In genomic region chr13:46883381-46883780, GRCm38 (mm10) we compare ENCODE assay signal across 10 mouse cellular contexts. TPM values are rescaled to one million over a fixed set of nuclear protein-coding genes. Genes with fewer than 3 reads are reported as not detected.
DNase-seq lines count a peak whose midpoint lies in the region; ATAC-seq and TF ChIP-seq lines count a peak whose summit lies in the region.
"Had no signal": no experiment of that assay in that cellular context is flagged by ENCODE, and none has a peak within 500 bp of the region (broad histone marks: within the 10 kb centered on the region; RNA-seq: fewer than 3 reads in every experiment).

No protein-coding gene starts in this region.

- H3K4me1 ChIP-seq in ES-E14 (ENCODE audit: control insufficient read depth in 2 of 2, insufficient read depth in 2 of 2, low read length in 2 of 2, poor library complexity in 1 of 2) = peaks cover 0 to 7% of the 10 kb centered on the region in 2 experiments; a peak in 1 of 4 replicates
- peaks cover 69% of the 10 kb centered on the region for H3K4me1 ChIP-seq in heart, embryonic 12.5 days (replicated peaks)
- no peaks in the 10 kb centered on the region for H3K4me1 ChIP-seq in thymus, adult 2 months (replicated peaks; ENCODE audit: control insufficient read depth, insufficient read depth, low read length)

- no peak for TF ChIP-seq POLR2A in thymus, adult 2 months (IDR thresholded peaks at IDR 0.05; ENCODE audit: control insufficient read depth, extremely low read depth, insufficient read depth, low read length, poor library complexity)

- ATAC-seq in heart, embryonic 12.5 days (ENCODE audit: insufficient number of reproducible peaks, low FRiP score) = peak; percentile 71
- ATAC-seq: Patski had no signal

- 10% methylated on average over 10 of the region's 10 CpGs for WGBS in heart, embryonic 12.5 days
- 14% methylated on average over 10 of the region's 10 CpGs for WGBS in large intestine, adult 2 months
- WGBS in thymus, adult 2 months = 89% methylated on average over 10 of the region's 10 CpGs

- no peak overlapping the region for H3K9ac ChIP-seq in ES-E14 (ENCODE audit: insufficient read depth, low read depth, low read length, poor library complexity, severe bottlenecking)
- no peak overlapping the region for H3K9ac ChIP-seq in heart, embryonic 12.5 days
- H3K9ac ChIP-seq: hindbrain, embryonic 15.5 days had no signal

- H3K9me3 ChIP-seq in ES-E14 (ENCODE audit: control insufficient read depth, insufficient read depth, low read depth, low read length) = no peaks in the 10 kb centered on the region
- no peaks in the 10 kb centered on the region for H3K9me3 ChIP-seq in heart, embryonic 12.5 days (replicated peaks)
- H3K9me3 ChIP-seq: hindbrain, embryonic 15.5 days had no signal

- no peaks in the 10 kb centered on the region for H3K36me3 ChIP-seq in ES-E14 (ENCODE audit: control insufficient read depth, insufficient read depth, low read length, poor library complexity, severe bottlenecking)
- peaks cover 3% of the 10 kb centered on the region; the same call in 1 of the 2 replicates for H3K36me3 ChIP-seq in heart, embryonic 12.5 days
- H3K36me3 ChIP-seq in thymus, adult 2 months (ENCODE audit: control insufficient read depth, insufficient read depth, low read length) = no peaks in the 10 kb centered on the region
- H3K36me3 ChIP-seq: hindbrain, embryonic 15.5 days had no signal

- no peak overlapping the region for H3K4me3 ChIP-seq in ES-E14 (ENCODE audit: insufficient read depth in 1 of 2, low read depth in 1 of 2, low read length in 2 of 2, poor library complexity in 1 of 2, severe bottlenecking in 1 of 2)
- no peak overlapping the region for H3K4me3 ChIP-seq in heart, embryonic 12.5 days
- H3K4me3 ChIP-seq in thymus, adult 2 months (ENCODE audit: control insufficient read depth, insufficient read depth, low read length) = no peak overlapping the region
- H3K4me3 ChIP-seq: hindbrain, embryonic 15.5 days had no signal

- peak overlapping the region; percentile 35 for H3K4me2 ChIP-seq in heart, embryonic 12.5 days
- H3K4me2 ChIP-seq: hindbrain, embryonic 15.5 days had no signal

- no peak for TF ChIP-seq CTCF in thymus, adult 2 months (IDR thresholded peaks at IDR 0.05; ENCODE audit: borderline replicate concordance, control insufficient read depth, extremely low read depth, insufficient read depth, low read length, poor library complexity)

- no peak for DNase-seq in ES-E14 (ENCODE audit: low read depth, low spot score)
- DNase-seq in adrenal gland, postnatal 36 days = peak; percentile 75 to 76
- DNase-seq in large intestine, adult 2 months (ENCODE audit: low read depth, low spot score) = peak; percentile 70
- no peak for DNase-seq in frontal cortex, postnatal 36 days (ENCODE audit: low spot score in 2 of 2)
- DNase-seq in neural tube, embryonic 10.5 days (ENCODE audit: extremely low spot score, low spot score) = no peak
- no peak for DNase-seq in thymus, adult 2 months
- DNase-seq in natural killer cell, adult 2 months (ENCODE audit: low spot score in 2 of 2) = no peak

- in situ Hi-C loops in ES-E14 (cut with MboI; ENCODE audit: low sequenced_read_pairs in 2 of 2, unreplicated experiment in 2 of 2) = no loop called here

- no peak overlapping the region for H3K27ac ChIP-seq in ES-E14 (ENCODE audit: insufficient read depth, low read depth, low read length, poor library complexity, severe bottlenecking)
- H3K27ac ChIP-seq in heart, embryonic 12.5 days (ENCODE audit: poor library complexity, severe bottlenecking) = peak overlapping the region; percentile 84
- no peak overlapping the region for H3K27ac ChIP-seq in thymus, adult 2 months (ENCODE audit: control insufficient read depth, insufficient read depth, low read length)
- H3K27ac ChIP-seq: hindbrain, embryonic 15.5 days had no signal

- H3K27me3 ChIP-seq in heart, embryonic 12.5 days (replicated peaks) = no peaks in the 10 kb centered on the region
- H3K27me3 ChIP-seq in thymus, adult 2 months (ENCODE audit: control insufficient read depth, insufficient read depth, low read length) = no peaks in the 10 kb centered on the region
- H3K27me3 ChIP-seq: hindbrain, embryonic 15.5 days; Patski had no signal

TF ChIP-seq in ES-E14, 5 proteins besides CTCF, POLR2A, EP300 and RAD21:
- no peak for TF ChIP-seq HCFC1 (IDR thresholded peaks at IDR 0.05; ENCODE audit: borderline replicate concordance, insufficient read depth, low read length)
- TF ChIP-seq CHD2 (IDR thresholded peaks at IDR 0.05; ENCODE audit: low read depth, low read length) = no peak
- TF ChIP-seq ZNF384 (IDR thresholded peaks at IDR 0.05; ENCODE audit: low read depth, low read length) = peak; percentile 58; the same call in 1 of the 2 replicates
- no peak for TF ChIP-seq ZC3H11A (IDR thresholded peaks at IDR 0.05; ENCODE audit: borderline replicate concordance, low read depth, low read length)
- no peak for TF ChIP-seq MAFK (IDR thresholded peaks at IDR 0.05; ENCODE audit: insufficient read depth, low read depth, low read length)

RNA-seq across cellular contexts. Expression of gene Kif13a, which starts 46.3 kb away (rescaled TPM):
- 23.6 and 27.4 TPM in 2 replicates for total RNA-seq in ES-E14 (2012; rRNA removed)
- 10 to 100 TPM; 31.0 to 39.0 TPM for total RNA-seq in adrenal gland, postnatal 36 days (2021)
- polyA plus RNA-seq in heart, embryonic 12.5 days (2016; fragmentation: Nextera tagmentation; extraction: Ambion mirVana) = 51.4 and 56.0 TPM in 2 replicates
- 33.8 and 47.5 TPM in 2 replicates for polyA plus RNA-seq in large intestine, adult 2 months (2012; rRNA removed)
- 6.3 and 6.4 TPM in 2 replicates for polyA plus RNA-seq in thymus, adult 2 months (2012; rRNA removed)

Comparison
In these comparisons a context has a peak if more than half of its experiments do, and no peak if none do; other contexts are left out.
1. DNase-seq: peak in adrenal gland, postnatal 36 days (2 of 2) and large intestine, adult 2 months (single experiment); none in ES-E14 (single experiment), frontal cortex, postnatal 36 days (0 of 2), neural tube, embryonic 10.5 days (single experiment), thymus, adult 2 months (single experiment) and natural killer cell, adult 2 months (0 of 2).